Mouse (Mus musculus) forebrain, postnatal 0 days (tissue): ENCODE measurements around the gene Prpf19. TPM values are rescaled to one million over a fixed set of nuclear protein-coding genes. Genes with fewer than 3 reads are reported as not detected.

Source experiments
- ATAC-seq: fragments of 200-750 bp; cut with Nextera tagmentation; 2 replicates; pipeline ENCODE4 v1.8.0; 2017; ENCODE audit warnings: mild to moderate bottlenecking, moderate library complexity
- DNase-seq: peaks from one replicate; pipeline ENCODE4 v3.0.0-alpha.2; 2015
- H3K27ac ChIP-seq: fragments of 300-500 bp; sonication (generic); 2 replicates; pipeline ENCODE4 v1.5.1; 2014; ENCODE audit warnings: low read depth, mild to moderate bottlenecking, antibody characterized with exemption, low read length, moderate library complexity, mixed read lengths
- H3K27me3 ChIP-seq: fragments of 300-500 bp; sonication (generic); 2 replicates; pipeline ENCODE4 v1.6.1; 2014; ENCODE audit warnings: mild to moderate bottlenecking, low read length, mixed read lengths; ENCODE audit not compliant: insufficient read depth
- H3K36me3 ChIP-seq: fragments of 300-500 bp; sonication (generic); 2 replicates; pipeline ENCODE4 v1.6.1; 2014; ENCODE audit warnings: mild to moderate bottlenecking, moderate library complexity; ENCODE audit not compliant: insufficient read depth
- H3K4me1 ChIP-seq: fragments of 300-500 bp; sonication (generic); 2 replicates; pipeline ENCODE4 v1.6.1; 2014; ENCODE audit warnings: antibody characterized with exemption; ENCODE audit not compliant: insufficient read depth
- H3K4me2 ChIP-seq: fragments of 300-500 bp; sonication (generic); 2 replicates; pipeline ENCODE4 v1.6.1; 2014; ENCODE audit warnings: low read depth, mild to moderate bottlenecking, moderate library complexity
- H3K4me3 ChIP-seq: fragments of 300-500 bp; sonication (generic); 2 replicates; pipeline ENCODE4 v1.5.1; 2014; ENCODE audit warnings: low read depth, low read length, mixed read lengths
- H3K9ac ChIP-seq: fragments of 300-500 bp; sonication (generic); 2 replicates; pipeline ENCODE4 v1.6.1; 2014; ENCODE audit warnings: mild to moderate bottlenecking
- H3K9me3 ChIP-seq: fragments of 300-500 bp; sonication (generic); 2 replicates; pipeline ENCODE4 v1.6.1; 2016; ENCODE audit warnings: low read length
- CTCF ChIP-seq: sonication (generic); IDR thresholded peaks from 2 replicates; pipeline ENCODE4 v1.5.1; 2016; ENCODE audit warnings: antibody characterized with exemption, control low read depth, low read depth
- WGBS: fragments of 180-500 bp; shearing (Covaris S2); extraction: QIAGEN DNeasy Blood & Tissue Kit; methylation state at CpG from one replicate; pipeline ENCODE4 v1.1.7; 2014; 5-methylcytosine and 5-hydroxymethylcytosine counted together
- polyA plus RNA-seq: library from polyadenylated mRNA; unstranded; fragments of >200 nt; fragmentation: Nextera tagmentation; extraction: Ambion mirVana; gene quantifications from 2 replicates; pipeline ENCODE4 v1.2.1, GENCODE M21; 2015
- total RNA-seq: library from RNA; depleted of rRNA; stranded (reverse); fragments of >200 nt; gene quantifications from 2 replicates; pipeline ENCODE4 v1.2.3, GENCODE M21; 2014

Prpf19 gene
- total and polyA plus RNA-seq, 2 experiments from 2014 or later, result 35.6 to 271 TPM

DNA sequence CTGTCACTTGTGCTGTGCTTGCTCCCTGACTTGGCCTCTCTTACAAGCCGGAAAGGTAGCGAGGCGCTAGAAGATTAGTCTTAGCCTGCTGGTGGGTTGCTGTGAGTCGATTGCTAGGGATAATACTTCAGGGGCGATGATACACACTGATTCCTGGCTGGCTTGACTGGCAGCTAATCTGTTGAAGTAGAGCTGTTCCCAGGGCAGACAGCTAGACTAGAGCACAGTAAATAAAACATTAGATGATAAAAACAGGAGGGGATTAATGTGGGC lies 10.6 kb downstream of the Prpf19 start:
- H3K27me3 ChIP-seq, result no peaks in the 10 kb centered on the region
- ATAC-seq (no peak), DNase-seq (no peak)
- peaks cover 60% of the 10 kb centered on the region for H3K36me3 ChIP-seq
- WGBS, result 87% methylated on average over 5 of the region's 5 CpGs
- peak overlapping the region; percentile 29; the same call in 1 of the 2 replicates for H3K27ac ChIP-seq
- H3K9ac ChIP-seq, result no peak overlapping the region
- no peak overlapping the region for H3K4me2 ChIP-seq
- H3K4me3 ChIP-seq, result no peak overlapping the region
- H3K4me1 ChIP-seq, result no peaks in the 10 kb centered on the region
- H3K9me3 ChIP-seq, result no peaks in the 10 kb centered on the region
- no peak for TF ChIP-seq CTCF

DNA sequence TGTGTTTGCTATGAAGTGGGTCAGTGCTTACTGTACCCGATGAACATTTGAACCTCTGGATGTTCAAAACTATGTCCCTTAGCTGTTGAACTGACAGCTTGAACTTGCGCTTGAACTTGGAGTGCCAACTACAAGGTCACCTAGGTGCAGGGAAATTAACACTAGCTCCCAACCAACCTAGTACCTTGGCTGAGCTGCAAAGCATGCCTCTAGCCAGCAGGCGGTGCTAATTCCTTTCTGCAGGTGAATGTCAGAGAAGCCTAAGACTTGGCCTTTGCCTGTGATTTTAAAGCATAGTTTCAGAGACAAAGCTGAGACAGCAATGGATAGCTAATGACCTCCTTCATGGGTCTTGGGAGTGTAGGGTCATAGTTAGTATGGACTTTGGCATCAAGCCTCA lies 12.9 kb downstream of the Prpf19 start:
- no peaks in the 10 kb centered on the region for H3K9me3 ChIP-seq
- H3K9ac ChIP-seq, result no peak overlapping the region
- no peaks in the 10 kb centered on the region for H3K4me1 ChIP-seq
- no peaks in the 10 kb centered on the region for H3K27me3 ChIP-seq
- H3K4me3 ChIP-seq, result no peak overlapping the region
- 61% methylated on average over 3 of the region's 3 CpGs for WGBS
- TF ChIP-seq CTCF, result peak; percentile 81
- H3K4me2 ChIP-seq, result no peak overlapping the region
- DNase-seq (peak; percentile 66), ATAC-seq (peak; percentile 65)
- H3K36me3 ChIP-seq, result peaks cover 39% of the 10 kb centered on the region
- H3K27ac ChIP-seq, result no peak overlapping the region

GRCm38 (mm10) chr19:10909087-10909721 lies 14.2 kb downstream of the Prpf19 start:
- Histone ChIP-seq H3K9me3 (no peaks in the 10 kb centered on the region), H3K27ac (no peak overlapping the region), H3K36me3 (peaks cover 26% of the 10 kb centered on the region), H3K27me3 (no peaks in the 10 kb centered on the region), H3K4me3 (no peak overlapping the region), H3K9ac (no peak overlapping the region), H3K4me2 (no peak overlapping the region), H3K4me1 (no peaks in the 10 kb centered on the region)
- TF ChIP-seq CTCF, result no peak
- DNase-seq (no peak), ATAC-seq (no peak)
- 83% methylated on average over 6 of the region's 6 CpGs for WGBS

GRCm38 (mm10) chr19:10914291-10914690 lies 19.3 kb downstream of the Prpf19 start:
- no peak overlapping the region for H3K9ac ChIP-seq
- H3K4me3 ChIP-seq, result no peak overlapping the region
- DNase-seq (no peak), ATAC-seq (no peak)
- H3K4me2 ChIP-seq, result no peak overlapping the region
- no peak for TF ChIP-seq CTCF
- 79% methylated on average over 7 of the region's 7 CpGs for whole genome bisulfite sequencing
- no peaks in the 10 kb centered on the region for H3K27me3 ChIP-seq
- H3K4me1 ChIP-seq, result no peaks in the 10 kb centered on the region
- H3K27ac ChIP-seq, result no peak overlapping the region
- H3K9me3 ChIP-seq, result no peaks in the 10 kb centered on the region
- H3K36me3 ChIP-seq, result no peaks in the 10 kb centered on the region

- ATAC-seq (no peak), DNase-seq (no peak)
- no peak overlapping the region for H3K4me3 ChIP-seq
- 79% methylated on average over 2 of the region's 2 CpGs for WGBS
- no peaks in the 10 kb centered on the region for H3K27me3 ChIP-seq
- H3K4me2 ChIP-seq, result no peak overlapping the region
- H3K9ac ChIP-seq, result no peak overlapping the region
- H3K36me3 ChIP-seq, result no peaks in the 10 kb centered on the region
- H3K4me1 ChIP-seq, result no peaks in the 10 kb centered on the region
- no peak for TF ChIP-seq CTCF
- no peak overlapping the region for H3K27ac ChIP-seq
- H3K9me3 ChIP-seq, result no peaks in the 10 kb centered on the region
Measured at GRCm38 (mm10) chr19:10914870-10915269, 19.8 kb downstream of the Prpf19 start.

- ATAC-seq (no peak), DNase-seq (no peak)
- Histone ChIP-seq H3K9ac (no peak overlapping the region), H3K4me2 (no peak overlapping the region), H3K27ac (no peak overlapping the region), H3K4me1 (no peaks in the 10 kb centered on the region), H3K27me3 (no peaks in the 10 kb centered on the region), H3K36me3 (no peaks in the 10 kb centered on the region), H3K9me3 (no peaks in the 10 kb centered on the region), H3K4me3 (no peak overlapping the region)
- no peak for TF ChIP-seq CTCF
- WGBS, result 71% methylated on average over 5 of the region's 5 CpGs
Measured at GRCm38 (mm10) chr19:10916506-10916905, 21.5 kb downstream of the Prpf19 start.

DNA sequence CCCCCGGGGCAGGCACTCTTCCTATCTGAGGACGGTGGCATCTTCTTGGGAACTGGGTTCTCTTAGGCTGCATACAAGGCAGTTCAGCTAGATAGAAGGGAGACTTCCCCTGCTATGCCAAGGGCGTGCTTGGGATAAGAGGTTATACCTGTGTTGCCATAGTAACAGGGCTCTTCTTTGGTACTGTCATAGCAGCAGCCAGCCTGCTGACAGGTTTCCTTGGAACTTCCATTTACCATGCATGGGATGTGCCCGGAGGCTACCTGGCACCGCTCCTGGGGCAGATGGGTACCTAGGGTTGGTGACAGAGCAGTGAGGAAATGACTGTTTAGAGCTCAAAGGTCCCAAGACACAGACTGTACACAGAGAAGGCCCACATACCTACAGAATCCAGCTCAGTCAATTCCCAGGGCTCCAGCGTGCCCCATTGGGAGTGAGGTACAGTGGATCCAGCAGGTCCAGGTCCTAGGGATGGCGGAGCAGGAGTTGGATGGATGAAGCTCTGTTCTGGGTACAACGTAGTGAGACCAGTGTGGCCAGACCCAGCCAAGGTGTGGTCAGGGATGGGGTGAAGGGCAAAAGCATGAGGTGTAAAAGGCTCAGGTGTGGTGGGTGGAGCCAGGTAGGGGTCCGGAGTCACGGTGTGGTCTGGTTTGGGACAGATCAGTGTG lies 23.4 kb downstream of the Prpf19 start:
- Histone ChIP-seq H3K9ac (no peak overlapping the region), H3K27me3 (no peaks in the 10 kb centered on the region), H3K4me2 (no peak overlapping the region), H3K4me3 (no peak overlapping the region), H3K36me3 (no peaks in the 10 kb centered on the region), H3K4me1 (no peaks in the 10 kb centered on the region), H3K9me3 (no peaks in the 10 kb centered on the region), H3K27ac (no peak overlapping the region)
- no peak for TF ChIP-seq CTCF
- DNase-seq (peak; percentile 32), ATAC-seq (peak; percentile 81)
- 82% methylated on average over 10 of the region's 10 CpGs for WGBS
